Mouse (Mus musculus): Measurements from ENCODE around the gene Sgms1.

Gene Sgms1

DNA sequence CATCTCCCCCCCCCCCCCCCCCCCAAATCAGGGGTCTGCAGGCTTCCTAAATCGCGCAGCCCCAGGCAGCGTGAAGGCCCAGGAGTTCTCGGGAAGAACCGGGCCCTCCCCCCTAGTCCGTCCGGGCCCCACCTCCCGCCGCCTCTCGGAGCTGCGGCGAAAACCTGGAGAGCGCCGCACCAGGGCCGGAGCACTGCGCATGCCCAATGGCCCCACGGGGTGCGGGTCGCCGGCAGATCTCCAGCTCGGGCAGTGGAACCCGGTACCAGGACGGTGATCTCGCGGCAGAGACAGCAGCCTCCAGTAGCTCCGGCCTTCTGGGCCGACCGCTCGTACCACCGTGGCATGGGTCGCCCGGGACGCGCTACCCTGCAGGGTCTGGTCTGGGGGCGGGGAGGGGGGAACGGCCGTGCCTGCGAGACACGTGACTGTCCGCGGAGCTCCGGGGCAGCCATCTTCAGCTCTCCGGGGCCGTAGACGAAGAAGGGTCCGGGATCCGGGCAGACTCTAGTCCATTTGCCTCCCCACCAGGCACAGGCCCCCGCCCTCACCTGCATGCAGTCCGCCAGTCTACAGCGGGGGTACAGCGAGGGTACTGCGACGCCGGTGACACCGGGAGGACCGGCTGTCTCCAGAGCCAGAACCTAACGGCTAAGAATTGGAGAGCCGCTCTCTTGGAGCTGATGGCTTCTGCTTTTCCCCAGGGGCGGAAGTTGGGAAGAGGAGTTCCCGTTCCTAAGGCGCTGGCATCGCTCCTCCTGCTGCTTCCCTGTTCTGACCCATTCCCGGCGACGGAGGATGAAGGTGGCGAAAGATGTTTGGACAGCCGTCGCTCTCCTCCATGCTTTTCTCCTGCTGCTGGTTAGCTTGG, at the start of gene Sgms1:
TSS of gene Sgms1 (minus strand) at position 714 of the 871 bp plus-strand sequence.
- peak; percentile 95 for DNase-seq

DNA sequence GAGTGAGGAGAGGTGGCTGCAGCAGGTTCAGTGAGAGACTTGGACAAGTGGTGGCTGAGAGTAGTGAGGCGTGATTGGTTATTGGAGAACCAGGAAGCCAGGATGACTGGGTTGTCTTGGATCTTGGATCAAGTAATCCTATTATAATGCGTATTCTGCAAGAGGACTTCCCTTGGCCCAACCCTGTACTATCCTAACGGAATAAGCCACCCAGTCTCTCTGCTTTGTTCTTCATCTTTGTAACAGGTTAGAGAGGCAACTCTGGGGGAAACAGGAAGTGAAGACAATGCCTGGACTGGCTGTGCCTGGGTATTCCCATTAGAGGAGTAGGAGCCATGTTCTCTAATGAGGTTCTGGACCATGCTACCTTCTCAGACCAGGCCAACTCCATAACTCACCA, 36.3 kb upstream of the Sgms1 start:
- DNase-seq, result no peak

- no peak for DNase-seq
Observed at GRCm38 (mm10) chr19:32424706-32425105, 35.2 kb upstream of the Sgms1 start.

GRCm38 (mm10) chr19:32419069-32419468, 29.6 kb upstream of the Sgms1 start:
- DNase-seq, result no peak

DNA sequence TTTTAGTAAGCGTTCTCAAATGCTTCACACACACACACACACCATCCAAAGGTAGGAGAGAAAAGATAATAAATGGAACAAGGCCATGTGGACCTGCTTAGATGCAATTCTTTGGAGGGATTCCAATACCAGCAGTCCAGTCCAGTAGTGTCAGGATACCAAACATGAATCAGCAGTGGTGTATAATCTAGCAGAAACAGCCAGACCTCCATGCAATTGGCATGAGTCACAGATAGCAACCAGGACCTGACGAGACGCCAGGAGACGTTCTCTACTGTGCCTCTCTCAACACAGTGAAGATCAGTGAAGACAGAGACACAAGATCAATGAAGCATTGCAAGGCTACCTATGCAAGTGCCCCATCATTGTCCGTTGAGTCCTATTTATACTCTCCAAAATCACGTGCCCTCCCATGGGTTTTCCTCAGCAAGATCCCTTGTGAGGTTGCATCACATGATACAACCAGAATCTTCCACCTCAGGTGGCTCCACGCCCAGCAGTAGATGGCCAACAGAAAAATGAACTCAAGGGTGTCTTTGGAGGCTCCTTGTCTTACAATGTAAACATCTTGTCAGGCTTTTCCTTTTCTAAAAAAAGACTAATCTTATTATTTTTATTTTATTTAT, 27.3 kb upstream of the Sgms1 start:
- no peak for DNase-seq

DNA sequence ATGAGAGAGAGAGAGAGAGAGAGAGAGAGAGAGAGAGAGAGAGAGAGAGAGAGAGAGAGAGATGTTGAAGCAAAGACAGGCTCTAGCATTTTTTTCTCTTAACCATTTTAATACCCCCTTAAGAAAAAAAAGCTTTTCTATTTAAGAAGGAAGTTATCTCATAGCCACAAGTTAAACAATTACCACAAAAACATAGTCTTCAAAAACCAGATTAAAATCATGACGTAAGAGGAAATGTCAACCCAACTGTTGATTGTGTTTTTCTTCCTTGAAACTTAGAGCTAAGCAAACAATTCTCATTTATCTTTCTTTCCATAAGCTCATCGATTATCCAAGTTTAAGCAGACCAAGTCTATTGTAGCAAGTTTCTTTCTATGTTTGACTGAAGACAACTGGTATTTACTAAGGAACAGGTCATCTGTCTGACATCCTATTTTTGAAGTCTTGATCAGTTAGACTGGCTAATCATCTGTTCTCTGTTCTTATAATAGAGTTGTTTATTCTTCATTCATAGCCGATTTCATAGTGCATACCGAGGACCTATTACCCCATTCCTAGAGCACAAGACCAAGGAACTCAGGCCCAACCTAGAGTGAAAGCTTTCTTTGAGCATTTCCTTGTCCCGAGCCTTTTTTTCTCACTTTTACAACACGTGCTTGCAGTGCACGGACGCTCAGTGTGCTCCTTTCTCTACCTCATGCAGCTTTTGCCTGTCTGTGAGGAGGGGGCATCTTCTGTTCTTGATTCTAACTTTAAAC, 20.3 kb upstream of the Sgms1 start:
- DNase-seq, result no peak

DNA sequence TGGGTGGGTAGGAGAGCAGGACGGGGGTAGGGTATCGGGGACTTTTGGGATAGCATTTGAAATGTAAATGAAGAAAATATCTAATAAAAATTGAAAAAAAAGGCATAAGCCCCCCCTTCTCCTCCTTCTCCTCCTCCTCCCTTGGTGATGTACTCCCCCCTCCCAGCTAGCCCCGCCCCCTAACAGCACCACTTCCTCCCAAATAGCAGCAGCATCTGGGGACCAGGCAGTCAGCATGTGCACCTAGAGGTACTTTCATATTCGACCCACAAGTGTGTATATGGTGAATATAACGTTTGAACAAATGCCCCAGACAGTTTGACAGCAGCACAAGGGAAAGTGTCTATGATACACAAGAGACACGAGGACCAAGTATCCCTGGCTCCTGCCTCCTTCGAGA, 17.2 kb upstream of the Sgms1 start:
- DNase-seq, result no peak

- no peak for DNase-seq
Observed at GRCm38 (mm10) chr19:32404386-32404785, 14.9 kb upstream of the Sgms1 start.

GRCm38 (mm10) chr19:32403834-32404233, 14.3 kb upstream of the Sgms1 start:
- DNase-seq, result no peak

GRCm38 (mm10) chr19:32398491-32398890, 9.0 kb upstream of the Sgms1 start:
- no peak for DNase-seq

- no peak for DNase-seq
Observed at GRCm38 (mm10) chr19:32396303-32396702, 6.8 kb upstream of the Sgms1 start.

- no peak for DNase-seq
Observed at GRCm38 (mm10) chr19:32394825-32395224, 5.3 kb upstream of the Sgms1 start.

DNA sequence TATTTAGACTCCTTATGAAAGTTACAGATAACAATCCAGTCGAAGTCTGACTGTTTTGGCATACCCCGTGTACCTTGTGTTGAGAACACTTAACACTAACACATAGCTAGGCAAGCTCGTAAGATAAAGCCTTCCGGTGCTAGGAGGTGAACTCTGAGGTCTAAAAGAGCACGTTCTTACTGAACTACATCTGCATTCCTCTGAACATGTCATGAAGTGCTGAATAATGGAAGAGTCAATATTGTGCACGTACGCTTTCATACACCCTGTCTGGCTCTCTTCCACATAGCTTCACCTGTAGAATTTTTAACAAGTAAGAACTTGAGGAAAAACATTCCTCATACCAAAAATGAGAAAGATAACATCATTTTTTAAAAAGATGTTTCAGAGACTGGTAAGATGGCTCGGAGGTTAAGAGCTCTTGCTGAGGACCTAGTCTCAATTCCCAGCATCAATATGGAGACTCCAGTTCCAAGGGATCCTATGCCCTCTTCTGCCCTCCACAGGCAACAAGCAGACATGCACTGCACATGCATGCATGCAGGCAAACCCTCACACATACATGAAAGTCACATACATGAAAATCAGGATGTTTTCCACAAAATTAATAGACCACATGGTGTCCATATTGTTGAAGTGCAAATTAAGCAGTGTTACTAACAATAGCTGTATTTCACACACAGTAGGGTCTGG, 4.4 kb upstream of the Sgms1 start:
- no peak for DNase-seq

DNA sequence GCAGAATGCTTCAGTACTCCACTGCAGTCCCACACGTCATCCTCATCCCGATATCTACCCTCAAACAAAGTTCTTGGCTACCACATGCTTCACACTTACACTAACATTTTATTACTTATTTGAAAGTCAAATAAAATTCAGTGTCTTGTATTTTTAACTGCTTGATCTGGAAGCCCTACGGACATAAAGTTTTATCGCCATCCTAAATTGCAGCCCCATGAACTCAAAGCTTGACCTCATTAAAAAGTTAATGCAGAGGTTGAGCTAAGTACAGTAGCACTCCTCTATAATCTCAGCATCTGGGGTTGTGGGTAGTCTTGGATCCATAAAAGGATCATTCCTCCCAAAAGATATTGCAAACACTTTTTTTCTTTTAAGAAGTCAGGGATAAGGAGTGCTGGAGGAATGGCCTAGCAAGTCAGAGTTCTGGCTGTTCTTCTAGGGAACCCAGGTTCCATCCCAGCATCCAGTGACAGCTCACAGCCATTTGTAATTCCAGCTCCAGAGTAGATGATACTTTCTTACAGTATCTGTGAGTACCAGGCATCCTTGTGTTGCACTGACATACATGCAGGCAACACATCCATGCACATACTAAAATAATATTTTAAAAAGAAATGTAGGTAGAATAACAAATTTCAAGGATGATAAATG, 3.7 kb upstream of the Sgms1 start:
- DNase-seq, result no peak

DNA sequence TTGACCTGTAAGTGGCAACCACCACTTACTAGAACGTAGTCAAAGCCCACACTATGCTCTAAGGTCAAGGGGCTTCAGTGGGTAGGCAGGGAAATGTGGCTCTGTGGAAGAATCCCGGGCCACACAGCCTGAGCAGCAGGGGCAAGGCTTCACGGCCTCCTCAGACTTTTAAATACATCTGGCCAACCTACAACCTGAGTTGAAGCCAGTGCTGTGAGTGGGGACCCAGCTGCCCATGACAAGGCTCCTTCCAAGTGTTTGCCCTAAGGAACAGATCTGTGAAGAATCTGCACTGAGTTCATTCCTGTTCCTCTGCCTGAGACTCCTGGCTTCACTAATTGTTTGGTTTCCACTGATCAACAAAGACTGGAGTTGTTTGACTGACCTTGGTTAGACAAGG, 1.9 kb upstream of the Sgms1 start:
- peak; percentile 9 for DNase-seq

DNA sequence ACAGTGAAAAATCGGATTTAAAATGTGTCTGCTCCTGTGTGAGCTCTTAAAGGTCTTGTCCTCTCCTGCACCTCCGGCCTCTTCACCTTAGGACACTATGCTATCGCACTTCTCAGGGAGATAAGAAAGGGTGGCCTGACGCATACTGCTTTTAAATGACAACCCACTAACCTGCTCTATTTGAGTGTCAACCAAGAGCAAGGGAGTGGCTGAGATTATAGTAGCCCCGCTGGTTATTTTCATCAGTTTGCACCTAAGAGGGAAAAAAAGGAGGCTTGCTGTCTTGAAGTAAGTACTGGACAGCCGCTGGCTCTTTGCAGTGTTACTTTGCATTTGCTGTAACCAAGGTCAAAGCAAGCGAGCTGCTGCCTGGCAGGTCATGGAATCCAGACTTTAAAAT, 602 bp upstream of the Sgms1 start:
- no peak for DNase-seq

DNA sequence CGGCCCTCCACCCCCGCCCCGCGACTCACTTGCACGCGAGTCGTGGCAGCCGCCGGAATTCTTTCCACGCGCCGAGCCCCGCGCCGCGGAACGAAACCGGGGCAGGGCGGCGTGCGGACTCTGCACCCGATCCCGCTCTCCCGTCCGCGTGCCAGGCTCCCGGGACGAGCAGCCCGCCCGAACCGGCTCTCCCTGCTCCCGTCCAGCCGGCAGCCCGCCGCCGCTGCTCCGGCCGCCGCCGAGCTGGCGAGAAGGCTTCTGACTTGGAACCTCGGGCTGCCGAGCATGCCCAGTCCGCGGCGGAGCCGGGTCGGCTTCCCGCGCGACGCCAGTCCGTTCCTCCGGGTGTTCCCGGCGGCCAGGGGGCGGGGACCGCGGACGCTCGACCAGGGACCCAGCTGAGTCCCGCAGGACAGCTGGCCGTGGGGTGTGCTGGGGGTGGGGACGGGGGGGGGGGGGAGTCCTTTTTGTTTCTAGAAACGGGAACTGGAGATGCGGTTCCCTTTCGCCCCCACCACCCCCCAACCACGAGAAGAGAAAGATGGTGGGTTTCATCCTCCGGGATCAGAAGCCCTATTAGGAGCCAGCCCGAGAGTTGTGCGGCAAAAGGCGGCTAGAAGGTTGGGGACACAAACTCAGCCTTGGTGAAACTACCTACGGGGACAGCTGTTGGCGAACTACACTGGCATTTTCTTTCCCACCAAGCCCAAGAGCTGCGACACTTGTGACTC, 1.2 kb downstream of the Sgms1 start:
- peak; percentile 95 for DNase-seq

DNA sequence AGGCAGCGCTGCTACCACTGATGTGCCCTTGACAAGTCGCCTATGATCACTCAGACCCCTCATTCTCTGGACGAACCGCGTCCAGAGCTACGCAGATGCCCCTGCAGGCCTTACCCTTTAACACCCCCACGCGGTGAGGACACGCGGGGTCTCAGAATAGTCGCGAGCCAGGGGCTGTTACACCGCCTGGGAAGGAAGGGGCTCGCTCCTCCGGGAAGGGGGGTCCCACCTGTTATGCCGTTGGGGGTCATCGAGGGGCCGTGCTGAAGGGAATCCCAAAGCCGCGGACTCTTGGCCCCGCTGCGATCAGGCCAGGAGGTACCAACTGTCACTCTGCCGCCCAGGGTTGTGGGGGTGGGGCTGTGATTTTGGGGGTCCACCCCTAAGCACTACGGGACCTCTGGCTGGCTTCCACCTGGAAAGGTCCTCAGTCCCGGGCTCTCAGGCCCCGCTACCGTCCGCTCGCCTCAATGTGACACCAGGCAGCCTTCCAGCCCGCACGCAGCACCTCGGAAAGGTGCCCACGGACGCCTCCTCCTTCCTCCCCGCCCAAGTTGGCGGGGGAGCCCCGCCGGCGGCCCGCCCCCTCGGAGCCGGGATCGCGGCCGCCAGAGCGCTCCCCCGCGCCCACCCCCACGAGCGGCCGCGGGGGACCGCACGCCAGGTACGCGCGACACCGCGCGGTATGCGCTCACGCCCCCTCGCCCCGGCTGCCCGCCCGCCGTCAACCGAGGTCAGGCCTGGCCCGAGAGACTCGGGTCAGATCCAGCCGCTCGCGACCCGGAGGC, 1.9 kb downstream of the Sgms1 start:
- DNase-seq, result peak; percentile 88

DNA sequence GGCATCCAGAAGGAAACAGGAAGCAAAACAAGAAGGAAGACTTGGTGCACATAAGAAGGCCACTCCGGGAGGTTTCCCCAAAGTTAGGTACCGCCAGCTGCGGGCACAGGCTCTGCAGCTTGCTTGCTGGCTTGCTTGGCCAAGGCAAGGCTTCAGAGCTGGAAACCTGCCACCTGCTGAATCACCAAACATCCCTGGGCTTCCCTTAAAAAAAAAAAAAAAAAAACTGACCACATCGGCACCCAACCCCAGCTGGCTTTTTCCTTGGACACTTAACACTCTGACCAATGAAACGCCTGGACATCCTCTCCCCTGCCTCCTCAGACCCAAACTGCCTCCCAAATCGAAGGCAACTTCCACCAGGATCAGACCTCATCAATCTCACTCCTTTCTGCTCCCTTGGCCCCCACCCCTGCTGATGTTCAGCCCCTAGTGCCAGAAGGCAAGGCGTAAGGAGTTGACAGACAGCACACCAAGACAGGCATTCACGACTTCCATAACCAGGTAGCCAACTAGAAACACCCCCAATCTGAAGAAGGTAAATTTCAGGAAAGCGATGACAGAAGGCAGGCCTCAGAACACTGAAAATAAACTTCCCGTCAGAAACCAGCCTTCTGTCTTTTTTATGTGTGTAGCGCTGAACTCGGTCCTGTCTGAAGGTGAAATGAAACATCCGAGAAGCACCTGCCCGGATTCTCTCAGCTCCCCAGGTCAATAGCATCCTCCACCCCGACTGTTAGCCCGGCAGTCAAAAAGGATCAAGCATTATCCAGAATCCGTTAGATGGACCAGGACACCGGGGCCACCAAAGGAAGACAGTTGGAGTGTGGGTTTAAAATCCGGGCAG, 2.7 kb downstream of the Sgms1 start:
- peak; percentile 71 for DNase-seq

GRCm38 (mm10) chr19:32383738-32384137, 5.8 kb downstream of the Sgms1 start:
- no peak for DNase-seq
